Mouse (Mus musculus) forebrain, embryonic 11.5 days (tissue): ENCODE results near the gene Gprc5a. TPM values are rescaled to one million over a fixed set of nuclear protein-coding genes. Genes with fewer than 3 reads are reported as not detected.

Source experiments
- ATAC-seq: fragments of 200-750 bp; cut with Nextera tagmentation; replicated peaks from 2 replicates; pipeline ENCODE4 v1.8.0; 2017; ENCODE audit warnings: moderate TSS enrichment; ENCODE audit not compliant: low FRiP score
- DNase-seq: peaks from one replicate; pipeline ENCODE4 v3.0.0-alpha.2; 2017; ENCODE audit warnings: low spot score
- H3K27ac ChIP-seq: fragments of 300-500 bp; sonication (generic); 2 replicates; pipeline ENCODE4 v1.5.1; 2014; ENCODE audit warnings: low read depth, low read length
- H3K27me3 ChIP-seq: fragments of 300-500 bp; sonication (generic); 2 replicates; pipeline ENCODE4 v1.6.1; 2014; ENCODE audit warnings: mild to moderate bottlenecking, low read length, mixed read lengths; ENCODE audit not compliant: control insufficient read depth, insufficient read depth
- H3K36me3 ChIP-seq: fragments of 300-500 bp; sonication (generic); 2 replicates; pipeline ENCODE4 v1.6.1; 2014; ENCODE audit warnings: mild to moderate bottlenecking, low read length, moderate library complexity, mixed read lengths; ENCODE audit not compliant: control insufficient read depth, insufficient read depth
- H3K4me1 ChIP-seq: fragments of 300-500 bp; sonication (generic); replicated peaks from 2 replicates; pipeline ENCODE4 v1.6.1; 2014; ENCODE audit warnings: low read length, mixed read lengths; ENCODE audit not compliant: control insufficient read depth, insufficient read depth
- H3K4me2 ChIP-seq: fragments of 300-500 bp; sonication (generic); 2 replicates; pipeline ENCODE4 v1.6.1; 2014; ENCODE audit warnings: low read depth, mild to moderate bottlenecking, low read length, moderate library complexity, mixed read lengths; ENCODE audit not compliant: severe bottlenecking
- H3K4me3 ChIP-seq: fragments of 300-500 bp; sonication (generic); 2 replicates; pipeline ENCODE4 v1.5.1; 2014; ENCODE audit warnings: low read depth, low read length
- H3K9ac ChIP-seq: fragments of 300-500 bp; sonication (generic); 2 replicates; pipeline ENCODE4 v1.6.1; 2014; ENCODE audit warnings: low read length
- H3K9me3 ChIP-seq: fragments of 300-500 bp; sonication (generic); 2 replicates; pipeline ENCODE4 v1.6.1; 2016; ENCODE audit warnings: low read length, mixed read lengths; ENCODE audit not compliant: control insufficient read depth
- WGBS: fragments of 180-500 bp; shearing (Covaris S2); extraction: QIAGEN DNeasy Blood & Tissue Kit; methylation state at CpG from one replicate; pipeline ENCODE4 v1.1.7; 2014; 5-methylcytosine and 5-hydroxymethylcytosine counted together
- polyA plus RNA-seq: library from polyadenylated mRNA; unstranded; fragments of >200 nt; fragmentation: Nextera tagmentation; extraction: Ambion mirVana; gene quantifications from 2 replicates; pipeline ENCODE4 v1.2.1, GENCODE M21; 2014

The Gprc5a gene
- 2.7 and 4.5 TPM in 2 replicates for polyA plus RNA-seq

DNA sequence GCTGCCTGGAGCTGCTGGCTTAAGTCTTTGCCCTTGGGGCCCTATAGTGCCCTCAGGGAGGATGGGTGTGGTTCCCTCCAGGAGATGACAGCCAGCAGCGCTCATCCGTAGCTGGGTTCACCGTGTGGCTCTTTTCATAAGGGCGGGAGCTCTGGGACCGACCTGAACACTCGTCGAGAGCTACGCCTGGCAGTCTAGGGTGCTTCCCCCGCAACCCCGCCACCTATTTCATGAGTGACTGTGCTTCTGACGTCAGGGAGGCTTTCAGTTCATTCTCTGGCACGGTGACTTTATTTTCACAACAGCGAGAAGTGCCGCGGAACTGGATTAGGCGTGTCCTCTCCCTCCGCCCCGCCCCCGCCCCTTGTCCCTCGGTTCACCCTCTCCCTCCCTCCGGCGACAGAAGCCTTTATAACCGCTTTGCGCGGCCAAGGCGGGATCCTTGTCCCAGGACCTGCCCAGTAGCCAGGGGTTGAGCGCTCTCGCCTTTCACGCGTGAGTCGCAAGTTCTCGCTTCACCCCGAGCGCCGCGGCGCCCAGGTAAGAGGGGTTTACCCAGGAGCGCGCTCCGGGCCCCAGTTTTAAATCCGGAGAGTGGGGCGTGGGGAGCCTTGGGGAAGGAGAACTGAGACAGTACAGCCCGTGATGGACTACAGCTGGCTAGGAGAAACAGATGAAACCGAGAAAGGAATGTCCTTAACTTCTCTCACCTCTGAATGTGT lies at the start of gene Gprc5a:
TSS of gene Gprc5a (plus strand) at position 416 of the 722 bp plus-strand sequence.
- WGBS: under 1% methylated on average over 44 of the region's 44 CpGs
- ATAC-seq: peak; percentile 73
- peak within 1 kb of the TSS; percentile 69 for H3K4me2 ChIP-seq

DNA sequence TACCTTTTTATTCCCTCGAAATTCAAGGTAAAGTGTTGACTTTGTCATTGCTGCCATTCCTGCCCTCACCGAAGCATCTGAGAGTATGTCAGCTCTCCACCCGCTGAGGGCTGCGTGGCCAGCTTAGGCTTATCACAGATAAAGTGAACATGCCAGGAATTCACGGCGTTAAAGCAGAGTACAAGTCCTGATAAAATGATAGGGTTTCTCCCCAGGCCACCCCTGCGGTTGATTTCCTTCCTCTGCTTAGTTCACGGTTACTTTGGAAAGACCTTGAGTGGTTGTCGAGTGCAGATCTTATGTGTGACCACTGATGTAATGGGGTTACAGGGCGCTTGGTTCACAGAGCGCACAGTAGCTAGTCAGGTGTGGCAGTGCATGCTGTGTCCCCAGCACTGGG lies 48.2 kb upstream of the Gprc5a start:
- no peak overlapping the region for H3K4me3 ChIP-seq
- H3K4me1 ChIP-seq: peaks cover 3% of the 10 kb centered on the region; the same call in 1 of the 2 replicates
- H3K9me3 ChIP-seq: no peaks in the 10 kb centered on the region
- WGBS: 96% methylated on average over 11 of the region's 11 CpGs
- DNase-seq (no peak), ATAC-seq (no peak)
- no peak overlapping the region for H3K4me2 ChIP-seq
- no peaks in the 10 kb centered on the region for H3K27me3 ChIP-seq
- H3K36me3 ChIP-seq: peaks cover 31% of the 10 kb centered on the region; the same call in 1 of the 2 replicates
- no peak overlapping the region for H3K9ac ChIP-seq
- H3K27ac ChIP-seq: no peak overlapping the region

More for the DNA sequence above, at the start of gene Gprc5a:
- Histone ChIP-seq H3K9me3 (no peaks in the 10 kb centered on the region), H3K27ac (no peak within 1 kb of the TSS), H3K36me3 (no peaks in the 10 kb centered on the region), H3K27me3 (peaks cover 4% of the 10 kb centered on the region; the same call in 1 of the 2 replicates), H3K4me1 (peaks cover 6% of the 10 kb centered on the region), H3K4me3 (peak within 1 kb of the TSS; percentile 41), H3K9ac (peak within 1 kb of the TSS; percentile 60)
- DNase-seq: peak; percentile 82

DNA sequence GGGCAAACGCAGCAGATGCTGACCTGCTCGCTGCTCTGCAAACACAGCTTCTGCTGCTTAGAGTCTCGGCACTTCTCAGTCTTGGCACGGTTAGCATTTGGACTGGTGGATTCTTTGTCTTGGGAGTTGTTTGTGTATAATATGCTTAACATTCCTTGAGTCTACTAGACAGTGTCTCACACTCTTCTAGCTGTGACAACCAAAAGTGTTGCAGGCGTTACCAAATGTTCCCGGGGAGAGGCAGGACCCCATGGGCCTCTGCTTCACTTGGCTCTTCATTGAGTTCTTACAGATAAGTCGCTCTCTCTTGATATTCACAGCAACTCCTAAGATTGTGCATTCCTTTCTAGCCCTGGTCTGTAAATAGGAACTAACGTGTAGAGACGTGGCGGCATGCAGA lies 45.9 kb upstream of the Gprc5a start:
- 92% methylated on average over 10 of the region's 10 CpGs for WGBS
- Histone ChIP-seq H3K4me3 (no peak overlapping the region), H3K27me3 (no peaks in the 10 kb centered on the region), H3K4me1 (no peaks in the 10 kb centered on the region), H3K4me2 (no peak overlapping the region), H3K9me3 (no peaks in the 10 kb centered on the region), H3K27ac (no peak overlapping the region), H3K36me3 (peaks cover 36% of the 10 kb centered on the region; the same call in 1 of the 2 replicates), H3K9ac (no peak overlapping the region)
- no peak for DNase-seq
- ATAC-seq: no peak

DNA sequence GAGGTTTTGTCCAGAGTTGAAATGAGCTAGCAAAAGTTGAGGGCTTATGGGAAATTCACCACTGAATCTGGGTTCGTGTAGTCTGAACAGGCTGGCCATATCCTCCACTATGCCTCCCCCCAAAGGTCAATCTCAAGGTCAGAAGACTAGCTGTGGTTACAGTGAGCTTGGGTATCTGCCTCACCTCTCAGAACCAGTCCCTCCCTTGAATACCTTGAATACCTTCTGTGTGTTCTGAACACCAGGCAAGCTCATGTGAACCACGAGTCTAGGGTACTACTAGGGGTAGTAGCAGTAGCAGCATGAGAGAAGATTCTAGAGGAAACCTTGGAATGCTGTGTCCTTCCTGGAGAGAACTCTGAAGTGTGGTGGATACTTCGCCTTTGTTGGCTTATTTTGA lies 43.8 kb upstream of the Gprc5a start:
- WGBS: 89% methylated on average over 3 of the region's 3 CpGs
- H3K36me3 ChIP-seq: peaks cover 28% of the 10 kb centered on the region; the same call in 1 of the 2 replicates

DNA sequence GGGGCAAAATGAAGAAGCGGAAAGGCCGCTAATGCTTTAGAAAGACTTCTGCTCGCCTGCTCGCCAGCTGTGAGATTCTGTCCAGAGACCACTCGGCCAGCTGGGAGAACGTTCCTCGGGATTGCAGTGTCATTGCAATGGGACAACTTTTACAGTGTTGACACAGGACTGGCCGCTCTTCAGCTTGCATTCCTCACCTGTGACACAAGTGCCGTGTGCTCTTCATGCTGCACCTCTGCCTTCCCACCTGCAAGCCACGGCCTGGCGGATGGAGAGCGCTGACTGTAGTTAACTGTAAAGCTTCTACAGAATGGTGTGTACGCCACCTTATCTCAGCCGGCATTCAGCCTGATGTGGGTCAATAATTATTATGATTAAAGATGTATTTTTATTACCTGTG lies 42.1 kb upstream of the Gprc5a start:
- H3K36me3 ChIP-seq: peaks cover 17% of the 10 kb centered on the region; the same call in 1 of the 2 replicates
- no peak overlapping the region for H3K9ac ChIP-seq
- DNase-seq (no peak), ATAC-seq (no peak)
- no peak overlapping the region for H3K4me3 ChIP-seq
- no peak overlapping the region for H3K4me2 ChIP-seq
- no peak overlapping the region for H3K27ac ChIP-seq
- H3K27me3 ChIP-seq: no peaks in the 10 kb centered on the region
- no peaks in the 10 kb centered on the region for H3K4me1 ChIP-seq
- WGBS: 94% methylated on average over 14 of the region's 14 CpGs
- no peaks in the 10 kb centered on the region for H3K9me3 ChIP-seq

More for the DNA sequence above, 43.8 kb upstream of the Gprc5a start:
- Histone ChIP-seq H3K4me2 (no peak overlapping the region), H3K4me3 (no peak overlapping the region), H3K27ac (no peak overlapping the region), H3K9me3 (no peaks in the 10 kb centered on the region), H3K4me1 (no peaks in the 10 kb centered on the region), H3K9ac (no peak overlapping the region), H3K27me3 (no peaks in the 10 kb centered on the region)
- ATAC-seq (no peak), DNase-seq (no peak)

DNA sequence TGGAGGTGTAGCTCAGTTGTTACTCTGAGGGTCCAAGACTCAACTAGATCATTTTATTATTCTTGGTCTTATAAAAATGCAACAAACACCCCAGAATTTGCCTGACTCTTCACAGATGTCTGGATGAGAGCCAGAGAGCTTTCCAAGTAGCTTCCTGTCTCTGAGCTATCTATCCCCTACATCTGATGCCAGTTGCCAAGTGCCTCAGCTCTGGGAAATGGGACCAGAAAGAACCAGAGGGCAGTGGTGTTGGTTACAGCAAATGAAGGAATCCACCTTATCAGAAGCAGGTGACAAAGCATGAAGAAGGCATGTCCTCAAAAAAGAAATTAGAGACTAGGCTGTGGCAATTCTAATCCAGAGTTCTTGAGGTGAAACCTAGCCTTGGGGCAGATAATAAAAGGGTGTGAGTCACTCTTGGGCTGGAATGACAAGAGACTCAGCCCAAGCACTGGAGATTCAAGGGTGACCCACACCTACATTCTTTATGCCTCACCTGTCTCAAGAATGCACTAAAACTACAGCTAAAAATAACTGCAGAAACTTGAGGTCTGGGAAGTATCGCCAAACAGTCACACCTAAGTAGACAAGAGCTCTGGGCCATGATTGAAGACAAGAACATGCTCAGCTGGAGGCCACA lies 40.5 kb upstream of the Gprc5a start:
- no peak overlapping the region for H3K27ac ChIP-seq
- H3K4me1 ChIP-seq: no peaks in the 10 kb centered on the region
- no peak overlapping the region for H3K4me2 ChIP-seq
- H3K9me3 ChIP-seq: no peaks in the 10 kb centered on the region
- H3K27me3 ChIP-seq: no peaks in the 10 kb centered on the region
- 97% methylated on average over 1 of the region's 1 CpGs for WGBS
- H3K4me3 ChIP-seq: no peak overlapping the region
- H3K36me3 ChIP-seq: peaks cover 15% of the 10 kb centered on the region; the same call in 1 of the 2 replicates
- DNase-seq: no peak
- no peak for ATAC-seq
- H3K9ac ChIP-seq: no peak overlapping the region

DNA sequence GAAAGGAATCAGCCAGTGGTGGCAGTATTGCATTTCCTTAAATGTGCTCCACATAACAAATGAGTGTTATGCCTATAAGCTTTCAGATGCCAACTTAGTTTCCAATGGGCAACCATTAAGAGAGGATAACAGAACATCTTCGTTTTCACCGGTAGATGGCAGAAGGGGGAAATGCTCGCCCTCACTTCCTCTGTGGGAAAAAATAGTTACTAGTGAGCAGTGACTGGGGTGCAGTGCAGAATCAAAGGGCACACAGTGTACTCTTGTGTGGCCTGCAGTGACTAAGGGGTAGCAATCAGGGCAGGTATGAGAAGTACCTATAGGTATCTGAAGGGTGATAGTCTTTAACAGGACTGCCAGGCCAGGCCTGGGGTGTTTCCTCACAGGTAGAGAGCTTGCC lies 39.2 kb upstream of the Gprc5a start:
- no peak for DNase-seq
- H3K9ac ChIP-seq: no peak overlapping the region
- 0 out of 2 replicates have a peak, but pooled peaks have one; percentile 49 for ATAC-seq
- H3K27ac ChIP-seq: no peak overlapping the region
- H3K36me3 ChIP-seq: peaks cover 13% of the 10 kb centered on the region; the same call in 1 of the 2 replicates
- no peaks in the 10 kb centered on the region for H3K27me3 ChIP-seq
- no peaks in the 10 kb centered on the region for H3K4me1 ChIP-seq
- no peak overlapping the region for H3K4me2 ChIP-seq
- 10% methylated on average over 3 of the region's 3 CpGs for WGBS
- H3K4me3 ChIP-seq: no peak overlapping the region
- no peaks in the 10 kb centered on the region for H3K9me3 ChIP-seq

DNA sequence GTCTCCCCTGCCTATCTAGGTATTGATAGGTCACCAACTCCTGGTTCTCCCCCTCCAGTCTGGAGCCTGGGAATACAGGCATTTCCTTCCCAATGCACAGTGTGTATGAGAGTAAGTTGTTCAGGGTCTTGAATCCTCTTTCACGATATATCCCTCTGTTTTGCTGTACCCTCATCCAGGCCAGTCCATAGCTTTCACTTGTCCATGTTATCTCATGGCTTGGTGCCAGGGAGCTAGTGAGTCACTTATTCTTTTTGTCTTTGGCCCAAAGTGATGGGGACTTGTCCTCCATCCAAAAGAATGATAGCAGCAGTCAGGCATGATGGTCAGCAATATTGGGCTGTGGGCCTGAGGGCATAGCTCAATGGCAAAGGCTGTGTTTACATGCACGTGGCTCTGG lies 38.7 kb upstream of the Gprc5a start:
- DNase-seq (no peak), ATAC-seq (no peak)
- Histone ChIP-seq H3K36me3 (peaks cover 8% of the 10 kb centered on the region; the same call in 1 of the 2 replicates), H3K4me1 (no peaks in the 10 kb centered on the region), H3K4me2 (no peak overlapping the region), H3K9ac (no peak overlapping the region), H3K4me3 (no peak overlapping the region), H3K9me3 (no peaks in the 10 kb centered on the region), H3K27me3 (no peaks in the 10 kb centered on the region), H3K27ac (no peak overlapping the region)
- 83% methylated on average over 2 of the region's 2 CpGs for WGBS
